17 mouse cellular contexts compared by ENCODE assay signal in genomic region chr10:70971156-70971555, GRCm38 (mm10).
"Had no signal": no experiment of that assay in that cellular context is flagged by ENCODE, and none has a peak within 500 bp of the region (broad histone marks: within the 10 kb centered on the region; RNA-seq: fewer than 3 reads in every experiment).

No protein-coding gene starts in this region.

- H3K9ac ChIP-seq: limb, embryonic 12.5 days; limb, embryonic 15.5 days; liver, embryonic 14.5 days; liver, postnatal 0 days; lung, embryonic 14.5 days; stomach, embryonic 15.5 days had no signal

- H3K4me3 ChIP-seq: limb, embryonic 12.5 days; limb, embryonic 15.5 days; stomach, embryonic 15.5 days had no signal

- H3K36me3 ChIP-seq: limb, embryonic 12.5 days; limb, embryonic 15.5 days; stomach, embryonic 15.5 days had no signal

- H3K27me3 ChIP-seq: limb, embryonic 12.5 days; limb, embryonic 15.5 days; stomach, embryonic 15.5 days had no signal

- H3K27ac ChIP-seq: kidney, postnatal 0 days; limb, embryonic 12.5 days; limb, embryonic 15.5 days; liver, embryonic 14.5 days; macrophage; stomach, embryonic 15.5 days had no signal

- ATAC-seq: liver, postnatal 0 days; lung, postnatal 0 days had no signal

- DNase-seq: kidney, adult 2 months; kidney, postnatal 25 days; left cerebral cortex, postnatal 4 days; liver, postnatal 0 days; lung, embryonic 14.5 days; midbrain, embryonic 14.5 days; right cerebral cortex, postnatal 25 days; spleen, adult 18-20 months; thymus, postnatal 25 days had no signal

- H3K4me2 ChIP-seq: limb, embryonic 12.5 days; limb, embryonic 15.5 days; liver, embryonic 11.5 days; lung, embryonic 14.5 days; stomach, embryonic 15.5 days had no signal

- H3K9me3 ChIP-seq: limb, embryonic 12.5 days; limb, embryonic 15.5 days; stomach, embryonic 15.5 days had no signal
